Mouse (Mus musculus) small intestine, adult 2 months (tissue): ENCODE measurements around the gene Marveld3.

Experiments used
- CTCF ChIP-seq: fragments of 200-500 bp; IDR thresholded peaks from 2 replicates; pipeline ENCODE4 v1.5.1; 2012; ENCODE audit warnings: low read depth, mild to moderate bottlenecking, control low read depth, inconsistent platforms, low read length, moderate library complexity, mixed read lengths; ENCODE audit not compliant: insufficient replicate concordance, insufficient read length; ENCODE audit errors: extremely low read depth
- POLR2A ChIP-seq: fragments of 200-500 bp; IDR thresholded peaks from 2 replicates; pipeline ENCODE4 v1.6.1; 2012; ENCODE audit warnings: low read depth, mild to moderate bottlenecking, control low read depth, inconsistent platforms, low read length, moderate library complexity

DNA sequence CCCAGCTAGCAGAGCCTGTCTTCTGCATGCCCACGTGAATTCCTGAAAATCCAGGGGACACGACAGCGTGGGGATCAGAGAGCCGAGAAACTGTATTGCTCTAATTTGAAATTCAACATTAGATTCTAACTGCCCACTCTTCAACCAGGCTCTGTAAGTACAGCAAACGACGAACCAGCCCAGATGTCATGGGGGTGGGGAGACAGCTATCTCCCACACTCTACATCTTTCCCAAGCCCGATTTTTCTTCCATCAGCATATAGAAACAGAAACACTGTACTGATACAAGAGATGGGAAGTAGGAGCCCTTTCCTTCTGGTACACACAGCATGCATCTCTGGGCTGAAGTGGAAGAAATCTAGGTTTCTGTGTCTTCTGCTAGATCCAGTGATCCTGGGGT is 9.8 kb downstream of the Marveld3 start:
- TF ChIP-seq CTCF (no peak), POLR2A (no peak)
